Mouse (Mus musculus) T-helper 1 cell (primary cell): ENCODE measurements around the gene Slc4a7.

ENCODE experiments used
- in situ Hi-C: fragments of 300-600 bp; cut with MboI, MseI; formaldehyde crosslinking; loops from one replicate; pipeline ENCODE4 v1.15.1; 2025; ENCODE audit warnings: high pct_unique_total_duplicates

The Slc4a7 gene

DNA sequence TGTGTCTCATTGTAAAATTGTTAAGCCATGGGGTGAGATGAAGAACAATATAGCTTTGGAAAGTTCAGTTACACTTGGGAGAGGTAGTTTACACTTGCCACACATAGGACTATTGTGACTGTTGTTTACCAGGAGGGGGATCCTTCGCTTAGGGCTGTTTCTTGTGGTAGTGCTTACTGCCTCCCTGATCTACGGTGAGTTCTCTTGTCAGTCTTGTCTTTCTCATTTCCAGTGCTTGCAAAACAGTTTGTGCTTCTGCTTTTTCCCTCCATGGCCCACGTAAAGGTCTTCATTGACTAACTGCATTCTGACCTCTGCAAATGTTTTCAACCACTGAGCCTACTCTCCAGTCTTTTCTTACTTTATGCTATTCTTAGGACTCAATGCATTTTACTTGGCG, 98.3 kb downstream of the Slc4a7 start:
- in situ Hi-C loops, result loop anchor here (10.0 kb wide), 1 partner anchor 1114 kb away; no protein-coding TSS in a partner anchor

DNA sequence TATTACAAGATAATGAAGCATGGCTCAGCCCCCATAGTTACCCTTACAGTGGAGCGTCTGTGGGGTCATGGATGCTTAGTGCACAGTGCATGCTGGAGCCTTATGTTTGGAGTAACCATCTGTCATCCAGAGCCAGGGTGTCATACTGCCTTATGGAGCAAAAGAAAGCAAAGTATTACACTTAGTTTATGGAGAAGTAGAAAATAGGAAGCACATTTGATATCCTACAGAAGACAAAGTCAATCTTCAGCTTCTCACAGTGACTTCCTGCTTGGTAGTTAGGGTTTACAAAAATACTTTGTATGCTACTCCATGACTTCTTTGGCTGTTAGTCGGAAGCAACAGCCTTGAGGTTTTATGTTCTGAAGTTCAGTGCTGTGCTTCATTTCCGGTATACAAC, 98.7 kb downstream of the Slc4a7 start:
- in situ Hi-C loops, result loop anchor here (10.0 kb wide), 1 partner anchor 1114 kb away; no protein-coding TSS in a partner anchor

DNA sequence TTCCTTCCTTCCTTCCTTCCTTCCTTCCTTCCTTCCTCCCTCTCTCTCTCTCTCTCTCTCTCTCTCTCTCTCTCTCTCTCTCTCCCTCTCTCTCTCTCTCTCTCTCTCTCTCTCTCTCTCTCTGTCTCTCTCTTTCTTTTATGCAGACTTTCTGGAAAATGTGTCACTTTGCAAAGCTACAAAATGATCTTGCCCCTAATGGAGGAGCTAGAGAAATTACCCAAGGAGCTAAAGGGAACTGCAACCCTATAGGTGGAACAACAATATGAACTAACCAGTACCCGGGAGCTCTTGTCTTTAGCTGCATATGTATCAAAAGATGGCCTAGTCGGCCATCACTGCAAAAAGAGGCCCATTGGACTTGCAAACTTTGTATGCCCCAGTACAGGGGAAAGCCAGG, 101.0 kb downstream of the Slc4a7 start, which contains the start of gene Nek10:
Gene Nek10 (plus strand): TSS at position 301 of the 400 bp plus-strand sequence.
- in situ Hi-C loops, result loop anchor here (10.0 kb wide), 1 partner anchor 1112 kb away; no protein-coding TSS in a partner anchor

DNA sequence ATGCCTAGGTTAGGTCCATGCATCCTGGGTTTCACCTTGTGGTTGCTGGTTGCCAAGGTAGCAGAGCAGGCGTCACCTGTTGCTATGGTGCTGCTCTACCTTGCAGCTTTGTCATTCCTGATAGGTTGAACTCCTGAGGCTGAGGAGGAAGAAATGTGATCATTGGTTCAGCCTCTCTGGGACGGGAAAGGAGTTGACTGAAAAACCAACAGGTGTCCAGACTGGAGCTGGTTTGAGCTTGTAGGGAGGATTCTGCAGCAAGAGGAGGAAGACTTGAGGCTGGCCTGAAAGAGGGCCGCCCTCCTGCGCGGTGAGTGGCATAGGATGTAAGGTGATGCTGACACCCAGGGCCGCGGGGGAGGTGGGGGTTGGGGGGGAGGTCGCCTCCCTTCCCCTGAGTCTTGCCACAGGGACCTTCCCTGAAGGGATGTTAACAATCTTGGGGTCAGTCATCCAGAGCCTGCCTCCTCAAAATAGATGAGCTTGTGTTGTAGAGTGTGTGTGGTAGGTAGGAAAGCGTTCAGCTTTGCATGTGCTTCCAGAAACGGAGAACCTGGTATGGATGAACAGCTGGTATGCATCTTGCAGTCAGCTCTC, 101.9 kb downstream of the Slc4a7 start:
- in situ Hi-C loops, result loop anchor here (10.0 kb wide), 1 partner anchor 1111 kb away; no protein-coding TSS in a partner anchor

DNA sequence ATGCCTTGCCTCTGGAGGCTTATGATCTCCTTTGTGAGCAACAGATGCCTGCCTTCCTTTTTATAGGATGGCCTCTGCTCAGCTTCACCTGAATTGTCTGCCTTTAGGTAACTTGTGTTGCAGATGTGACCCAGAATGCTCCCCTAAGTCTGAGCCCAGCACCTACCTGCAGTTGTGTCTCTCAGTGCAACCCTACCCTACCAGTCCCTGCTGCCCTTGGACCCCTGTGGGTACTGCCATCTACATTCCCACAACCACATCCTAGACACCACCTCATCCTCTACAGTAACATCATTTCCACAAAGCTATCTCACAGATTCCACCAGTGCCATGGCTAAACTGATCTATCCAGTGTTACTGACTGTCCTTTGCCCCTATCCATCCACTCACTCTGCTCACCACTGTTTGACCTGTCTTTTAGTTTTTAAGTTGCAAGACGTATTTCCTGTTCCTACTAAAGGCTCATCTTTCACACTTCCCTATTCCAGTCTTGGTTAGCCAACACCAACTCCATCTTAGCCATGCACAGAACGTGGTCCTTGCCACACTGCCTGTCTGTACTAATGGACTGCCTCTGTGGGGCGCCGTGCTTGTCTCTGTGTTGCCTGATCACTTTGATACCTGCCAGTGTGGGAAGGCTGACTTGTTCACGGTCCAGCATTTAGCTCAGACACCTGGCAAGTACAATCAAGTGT, 102.6 kb downstream of the Slc4a7 start:
- in situ Hi-C loops, result loop anchor here (10.0 kb wide), 1 partner anchor 1110 kb away; no protein-coding TSS in a partner anchor

DNA sequence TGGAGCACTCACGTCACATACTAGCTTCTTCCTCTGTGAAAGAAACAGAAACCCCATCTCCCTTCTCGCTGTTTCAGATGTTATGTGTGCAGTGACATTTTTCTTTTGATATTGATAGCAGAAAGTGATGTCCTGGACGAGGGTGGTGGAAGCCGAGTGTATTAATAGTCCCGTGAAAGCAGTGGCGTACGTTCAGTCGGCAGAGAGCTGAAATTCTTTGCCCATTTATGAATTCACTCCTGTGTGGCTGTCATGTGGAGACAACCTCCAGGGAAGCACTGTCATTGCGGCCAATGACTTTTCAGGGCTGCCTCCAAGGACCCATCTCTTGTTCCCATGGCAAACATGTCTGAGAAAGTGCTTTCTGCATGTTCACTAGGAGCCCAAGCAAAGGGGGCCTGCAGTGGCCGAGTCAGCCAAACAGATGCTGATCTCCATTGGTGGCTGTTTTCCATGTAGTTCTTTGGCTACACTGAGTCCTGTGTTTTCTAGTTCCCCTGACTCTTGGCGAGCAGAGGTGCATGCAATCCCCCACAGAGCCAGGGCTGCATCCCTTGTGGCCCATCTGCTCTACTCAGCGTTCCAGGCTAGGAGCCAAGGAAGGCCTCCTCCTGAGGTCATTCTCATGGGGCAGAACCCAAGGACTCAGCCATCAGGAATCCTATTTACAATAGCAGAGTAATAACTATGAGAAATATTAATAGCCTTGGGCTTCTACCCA, 130.6 kb downstream of the Slc4a7 start:
- in situ Hi-C loops, result no loop called here

DNA sequence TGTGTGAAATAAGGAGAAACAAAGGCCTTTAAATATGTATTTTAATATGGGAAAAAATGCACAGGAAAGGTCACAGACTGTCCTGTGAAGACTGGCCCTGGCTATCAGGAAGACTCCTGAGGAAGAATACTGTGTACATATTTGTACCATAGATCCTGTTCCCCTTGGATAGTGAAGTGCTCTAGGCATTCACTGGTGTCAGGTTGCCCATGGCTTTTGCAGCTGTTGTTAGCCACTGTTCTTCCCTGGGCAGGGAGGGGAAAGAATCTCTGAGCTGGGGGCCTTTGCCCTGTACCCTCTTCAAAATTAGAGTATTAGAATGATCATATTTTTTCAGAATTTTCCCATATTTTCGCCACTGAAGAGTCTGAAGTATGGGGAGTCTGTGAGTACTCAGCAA, 131.4 kb downstream of the Slc4a7 start:
- in situ Hi-C loops, result no loop called here

DNA sequence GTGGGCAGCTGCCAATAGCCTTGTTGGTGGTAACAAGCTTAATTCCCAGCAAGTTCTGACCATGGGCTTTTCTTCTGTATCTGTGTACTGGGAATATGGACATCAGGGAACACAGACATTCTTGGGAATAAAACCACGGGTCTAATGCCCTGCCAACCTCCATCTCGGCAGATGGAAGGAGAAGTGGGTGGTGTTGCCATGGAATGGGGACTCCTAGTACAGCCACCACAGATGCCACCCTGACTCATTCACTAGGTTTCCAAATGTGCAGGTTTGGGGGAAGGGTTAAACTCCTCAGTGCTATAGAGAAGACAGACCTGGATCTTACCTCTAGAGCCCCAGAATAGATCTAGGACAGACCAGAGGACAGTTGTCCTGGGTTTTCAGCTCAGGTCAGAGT, 132.2 kb downstream of the Slc4a7 start:
- in situ Hi-C loops, result no loop called here

DNA sequence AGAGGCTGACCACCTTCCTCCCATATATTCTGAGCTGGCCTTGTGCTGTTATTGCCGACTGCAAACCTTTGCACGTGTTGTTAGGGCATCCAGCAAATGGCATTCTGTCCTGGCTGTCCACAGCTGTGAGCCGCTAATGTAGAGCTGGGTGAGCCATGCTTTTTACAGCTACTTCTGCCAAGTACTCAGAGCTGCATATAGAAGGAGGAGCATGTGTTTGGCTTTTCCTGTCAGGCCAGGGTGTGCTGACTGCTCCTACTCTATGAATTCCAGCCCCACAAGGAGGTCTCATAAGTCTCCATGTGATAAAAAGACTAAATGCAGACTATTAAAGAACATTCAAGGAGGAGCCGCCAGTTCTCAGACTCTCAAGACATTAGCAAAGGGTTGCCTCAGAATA, 135.5 kb downstream of the Slc4a7 start:
- in situ Hi-C loops, result no loop called here

DNA sequence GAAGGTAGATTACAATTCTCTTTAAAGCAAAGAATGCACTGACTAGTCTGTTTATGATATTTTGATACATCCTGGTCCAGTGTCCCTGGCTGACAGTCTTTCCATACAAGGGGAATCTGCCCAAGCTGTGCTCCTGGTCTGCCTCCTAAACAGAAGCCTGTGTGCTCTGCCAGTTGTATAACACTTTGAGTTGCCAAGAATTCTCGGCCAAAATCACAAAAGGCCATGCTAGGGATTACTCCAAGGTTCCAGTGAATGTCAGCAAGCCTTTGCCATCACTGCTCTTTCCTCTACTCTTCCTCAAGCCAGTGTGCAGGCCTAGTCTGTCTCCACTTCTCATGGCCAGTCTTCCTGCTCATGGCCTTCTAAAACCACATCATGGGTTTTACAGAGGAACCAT, 136.0 kb downstream of the Slc4a7 start:
- in situ Hi-C loops, result no loop called here

DNA sequence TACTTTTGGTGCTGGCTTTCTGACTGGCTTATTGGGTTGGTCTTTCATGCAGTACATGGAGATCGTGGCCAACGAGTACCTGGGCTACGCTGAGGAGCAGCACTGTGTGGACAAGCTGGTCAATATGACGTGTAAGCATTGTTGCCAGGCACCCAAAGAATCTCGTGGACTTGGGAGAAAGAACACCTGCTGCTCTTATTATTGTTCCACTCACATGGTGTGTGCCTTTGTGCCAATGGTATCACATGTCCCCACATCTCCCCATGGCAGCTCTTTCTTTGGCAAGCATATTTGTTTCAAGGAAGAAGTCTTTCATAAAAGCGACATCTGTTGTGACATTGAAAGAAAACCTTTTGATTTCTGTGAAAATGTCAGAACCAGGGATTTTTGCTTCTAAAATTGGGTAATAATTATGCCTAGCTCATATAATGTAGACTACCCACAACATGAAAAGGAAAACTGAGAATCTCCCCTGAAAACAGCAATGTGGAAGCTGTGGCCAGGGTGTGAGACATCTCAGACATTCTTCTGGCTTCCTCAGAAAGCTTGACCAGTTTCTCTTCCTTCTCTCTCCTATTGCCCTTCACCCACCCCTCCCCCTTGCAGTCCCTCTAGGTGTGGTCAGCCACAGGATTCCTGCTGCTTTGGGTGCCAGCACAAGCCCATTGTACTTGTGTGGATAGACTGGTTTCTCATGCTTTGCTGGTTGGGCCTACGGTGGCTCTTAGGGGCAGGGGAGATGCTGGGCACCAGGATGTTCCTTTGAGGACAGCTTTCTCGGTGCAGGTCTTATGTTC, 140.9 kb downstream of the Slc4a7 start:
- in situ Hi-C loops, result no loop called here
